Mouse (Mus musculus): Measurements from ENCODE around the gene Elmo3. TPM values are rescaled to one million over a fixed set of nuclear protein-coding genes. Genes with fewer than 3 reads are reported as not detected.

The Elmo3 gene
- polyA plus RNA-seq, 1 experiment from 2014 or later, result 23.0 TPM

GRCm38 (mm10) chr8:105326968-105327367, 21.6 kb downstream of the Elmo3 start:
- TF ChIP-seq CTCF (IDR thresholded peaks at IDR 0.05), result no peak
- TF ChIP-seq EP300 (IDR thresholded peaks at IDR 0.05), result no peak
- Histone ChIP-seq H3K27ac (ENCODE audit: low read length) (peak overlapping the region; percentile 80), H3K36me3 (ENCODE audit: insufficient read depth, low read length) (peaks cover 35% of the 10 kb centered on the region), H3K9ac (replicated peaks; ENCODE audit: low read depth) (peak overlapping the region; percentile 84), H3K4me1 (ENCODE audit: insufficient read depth, low read depth, low read length) (peaks cover 8% of the 10 kb centered on the region; the same call in 1 of the 2 replicates), H3K4me2 (replicated peaks; ENCODE audit: low read depth, low read length) (peak overlapping the region; percentile 79), H3K4me3 (ENCODE audit: low read depth, low read length) (peak overlapping the region; percentile 82), H3K9me3 (ENCODE audit: low read length) (no peaks in the 10 kb centered on the region), H3K27me3 (replicated peaks; ENCODE audit: insufficient read depth, low read length) (no peaks in the 10 kb centered on the region)
- ATAC-seq (no peak), DNase-seq (ENCODE audit: low spot score) (no peak)
- WGBS, result 21% methylated on average over 6 of the region's 6 CpGs

- DNase-seq (ENCODE audit: low spot score), result no peak
- H3K4me1 ChIP-seq (ENCODE audit: insufficient read depth, low read depth, low read length), result peaks cover 4% of the 10 kb centered on the region; the same call in 1 of the 2 replicates
- no peak overlapping the region for H3K4me2 ChIP-seq (replicated peaks; ENCODE audit: low read depth, low read length)
- no peak overlapping the region for H3K9ac ChIP-seq (replicated peaks; ENCODE audit: low read depth)
- H3K27me3 ChIP-seq (replicated peaks; ENCODE audit: insufficient read depth, low read length), result no peaks in the 10 kb centered on the region
- TF ChIP-seq EP300 (IDR thresholded peaks at IDR 0.05), result no peak
- TF ChIP-seq CTCF (IDR thresholded peaks at IDR 0.05), result no peak
- H3K4me3 ChIP-seq (ENCODE audit: low read depth, low read length), result no peak overlapping the region
- peaks cover 62% of the 10 kb centered on the region for H3K36me3 ChIP-seq (ENCODE audit: insufficient read depth, low read length)
- WGBS, result 91% methylated on average over 12 of the region's 12 CpGs
- no peak overlapping the region for H3K27ac ChIP-seq (ENCODE audit: low read length)
- H3K9me3 ChIP-seq (ENCODE audit: low read length), result no peaks in the 10 kb centered on the region
- ATAC-seq, result no peak
Observed at GRCm38 (mm10) chr8:105330325-105330724, 24.9 kb downstream of the Elmo3 start.

- Histone ChIP-seq H3K27ac (ENCODE audit: low read length) (no peak overlapping the region), H3K36me3 (ENCODE audit: insufficient read depth, low read length) (peaks cover 73% of the 10 kb centered on the region), H3K9me3 (ENCODE audit: low read length) (no peaks in the 10 kb centered on the region), H3K4me2 (replicated peaks; ENCODE audit: low read depth, low read length) (no peak overlapping the region), H3K4me1 (ENCODE audit: insufficient read depth, low read depth, low read length) (no peaks in the 10 kb centered on the region), H3K9ac (replicated peaks; ENCODE audit: low read depth) (no peak overlapping the region), H3K4me3 (ENCODE audit: low read depth, low read length) (no peak overlapping the region), H3K27me3 (replicated peaks; ENCODE audit: insufficient read depth, low read length) (no peaks in the 10 kb centered on the region)
- WGBS, result 85% methylated on average over 18 of the region's 22 CpGs
- ATAC-seq (no peak), DNase-seq (ENCODE audit: low spot score) (no peak)
- TF ChIP-seq EP300 (IDR thresholded peaks at IDR 0.05) (no peak), CTCF (IDR thresholded peaks at IDR 0.05) (no peak)
Observed at GRCm38 (mm10) chr8:105331469-105331868, 26.1 kb downstream of the Elmo3 start.

- Histone ChIP-seq H3K9ac (replicated peaks; ENCODE audit: low read depth) (no peak overlapping the region), H3K27me3 (replicated peaks; ENCODE audit: insufficient read depth, low read length) (no peaks in the 10 kb centered on the region), H3K4me2 (replicated peaks; ENCODE audit: low read depth, low read length) (no peak overlapping the region), H3K36me3 (ENCODE audit: insufficient read depth, low read length) (peaks cover 78% of the 10 kb centered on the region), H3K4me3 (ENCODE audit: low read depth, low read length) (no peak overlapping the region), H3K27ac (ENCODE audit: low read length) (no peak overlapping the region), H3K4me1 (ENCODE audit: insufficient read depth, low read depth, low read length) (no peaks in the 10 kb centered on the region), H3K9me3 (ENCODE audit: low read length) (no peaks in the 10 kb centered on the region)
- WGBS, result 91% methylated on average over 9 of the region's 9 CpGs
- DNase-seq (ENCODE audit: low spot score) (no peak), ATAC-seq (no peak)
- TF ChIP-seq EP300 (IDR thresholded peaks at IDR 0.05) (no peak), CTCF (IDR thresholded peaks at IDR 0.05) (no peak)
Observed at GRCm38 (mm10) chr8:105331931-105332330, 26.5 kb downstream of the Elmo3 start.

GRCm38 (mm10) chr8:105332523-105332922, 27.1 kb downstream of the Elmo3 start:
- ATAC-seq (no peak), DNase-seq (ENCODE audit: low spot score) (no peak)
- H3K27ac ChIP-seq (ENCODE audit: low read length), result no peak overlapping the region
- no peaks in the 10 kb centered on the region for H3K9me3 ChIP-seq (ENCODE audit: low read length)
- H3K4me2 ChIP-seq (replicated peaks; ENCODE audit: low read depth, low read length), result no peak overlapping the region
- WGBS, result 33% methylated on average over 2 of the region's 2 CpGs
- TF ChIP-seq EP300 (IDR thresholded peaks at IDR 0.05) (no peak), CTCF (IDR thresholded peaks at IDR 0.05) (no peak)
- peaks cover 82% of the 10 kb centered on the region for H3K36me3 ChIP-seq (ENCODE audit: insufficient read depth, low read length)
- no peaks in the 10 kb centered on the region for H3K27me3 ChIP-seq (replicated peaks; ENCODE audit: insufficient read depth, low read length)
- no peak overlapping the region for H3K4me3 ChIP-seq (ENCODE audit: low read depth, low read length)
- no peak overlapping the region for H3K9ac ChIP-seq (replicated peaks; ENCODE audit: low read depth)
- H3K4me1 ChIP-seq (ENCODE audit: insufficient read depth, low read depth, low read length), result no peaks in the 10 kb centered on the region

- Histone ChIP-seq H3K4me2 (replicated peaks; ENCODE audit: low read depth, low read length) (no peak overlapping the region), H3K27me3 (replicated peaks; ENCODE audit: insufficient read depth, low read length) (no peaks in the 10 kb centered on the region), H3K4me1 (ENCODE audit: insufficient read depth, low read depth, low read length) (peaks cover 28% of the 10 kb centered on the region), H3K27ac (ENCODE audit: low read length) (no peak overlapping the region), H3K36me3 (ENCODE audit: insufficient read depth, low read length) (peaks cover 65% of the 10 kb centered on the region), H3K9ac (replicated peaks; ENCODE audit: low read depth) (no peak overlapping the region), H3K9me3 (ENCODE audit: low read length) (no peaks in the 10 kb centered on the region), H3K4me3 (ENCODE audit: low read depth, low read length) (no peak overlapping the region)
- ATAC-seq (no peak), DNase-seq (ENCODE audit: low spot score) (no peak)
- no peak for TF ChIP-seq EP300 (IDR thresholded peaks at IDR 0.05)
- TF ChIP-seq CTCF (IDR thresholded peaks at IDR 0.05), result no peak
- WGBS, result 80% methylated on average over 32 of the region's 32 CpGs
Observed at GRCm38 (mm10) chr8:105336373-105337130, 31.2 kb downstream of the Elmo3 start.
